Mouse (Mus musculus): Measurements from ENCODE around the gene Ssc4d. TPM values are rescaled to one million over a fixed set of nuclear protein-coding genes. Genes with fewer than 3 reads are reported as not detected.

The Ssc4d gene
- total and polyA plus RNA-seq, 2 experiments from 2014 or later: 4.0 to 7.0 TPM

- Histone ChIP-seq H3K4me1 (ENCODE audit: insufficient read depth) (0 out of 2 replicates have a peak, but pooled peaks cover 6% of the 10 kb centered on the region), H3K27me3 (ENCODE audit: insufficient read depth, low read length) (no peaks in the 10 kb centered on the region), H3K9ac (peak overlapping the region; percentile 81; the same call in 1 of the 2 replicates), H3K4me2 (ENCODE audit: low read depth) (no peak overlapping the region), H3K4me3 (ENCODE audit: low read depth, low read length) (peak overlapping the region; percentile 77; the same call in 1 of the 2 replicates), H3K27ac (ENCODE audit: low read depth, low read length) (no peak overlapping the region), H3K36me3 (ENCODE audit: insufficient read depth) (peaks cover 25% of the 10 kb centered on the region), H3K9me3 (ENCODE audit: low read length) (no peaks in the 10 kb centered on the region)
- DNase-seq (no peak), ATAC-seq (no peak)
- 59% methylated on average over 8 of the region's 8 CpGs for WGBS
- TF ChIP-seq CTCF (IDR thresholded peaks at IDR 0.05; ENCODE audit: low read depth): no peak
Observed at GRCm38 (mm10) chr5:135994335-135994724, 20.0 kb upstream of the Ssc4d start.

- WGBS: 65% methylated on average over 5 of the region's 5 CpGs
- Histone ChIP-seq H3K36me3 (ENCODE audit: insufficient read depth) (peaks cover 17% of the 10 kb centered on the region), H3K4me3 (ENCODE audit: low read depth, low read length) (no peak overlapping the region), H3K9me3 (ENCODE audit: low read length) (no peaks in the 10 kb centered on the region), H3K27ac (ENCODE audit: low read depth, low read length) (no peak overlapping the region), H3K4me2 (ENCODE audit: low read depth) (no peak overlapping the region), H3K9ac (no peak overlapping the region), H3K4me1 (ENCODE audit: insufficient read depth) (0 out of 2 replicates have a peak, but pooled peaks cover 6% of the 10 kb centered on the region), H3K27me3 (ENCODE audit: insufficient read depth, low read length) (no peaks in the 10 kb centered on the region)
- ATAC-seq: no peak
- no peak for TF ChIP-seq CTCF (IDR thresholded peaks at IDR 0.05; ENCODE audit: low read depth)
- DNase-seq: no peak
Observed at GRCm38 (mm10) chr5:135993381-135993965, 19.1 kb upstream of the Ssc4d start.

DNA sequence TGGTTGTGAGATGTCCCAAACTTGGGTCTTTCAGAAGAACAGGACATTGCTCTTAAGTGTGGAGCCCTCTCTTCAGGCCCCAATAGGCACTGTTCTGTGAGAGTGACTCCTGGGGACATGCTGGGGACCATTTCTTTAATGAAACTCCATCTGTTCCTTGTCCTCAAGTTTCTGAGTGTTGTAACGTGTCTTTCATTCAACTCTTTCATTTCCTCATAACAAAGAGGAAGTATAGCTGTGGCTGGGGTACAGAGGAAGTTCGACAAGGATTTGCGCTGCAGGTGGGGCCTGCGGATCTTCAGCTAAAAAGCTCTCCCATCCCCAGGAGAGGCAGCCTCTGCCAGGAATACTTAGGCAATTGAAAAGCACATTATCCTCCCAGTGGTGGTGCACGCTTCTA is 16.3 kb upstream of the Ssc4d start:
- Histone ChIP-seq H3K27me3 (ENCODE audit: insufficient read depth, low read length) (no peaks in the 10 kb centered on the region), H3K9me3 (ENCODE audit: low read length) (no peaks in the 10 kb centered on the region), H3K36me3 (ENCODE audit: insufficient read depth) (no peaks in the 10 kb centered on the region), H3K4me2 (ENCODE audit: low read depth) (no peak overlapping the region), H3K4me1 (ENCODE audit: insufficient read depth) (0 out of 2 replicates have a peak, but pooled peaks cover 3% of the 10 kb centered on the region), H3K4me3 (ENCODE audit: low read depth, low read length) (no peak overlapping the region), H3K9ac (no peak overlapping the region), H3K27ac (ENCODE audit: low read depth, low read length) (no peak overlapping the region)
- TF ChIP-seq CTCF (IDR thresholded peaks at IDR 0.05; ENCODE audit: low read depth): no peak
- ATAC-seq (no peak), DNase-seq (no peak)
- 67% methylated on average over 5 of the region's 5 CpGs for WGBS

DNA sequence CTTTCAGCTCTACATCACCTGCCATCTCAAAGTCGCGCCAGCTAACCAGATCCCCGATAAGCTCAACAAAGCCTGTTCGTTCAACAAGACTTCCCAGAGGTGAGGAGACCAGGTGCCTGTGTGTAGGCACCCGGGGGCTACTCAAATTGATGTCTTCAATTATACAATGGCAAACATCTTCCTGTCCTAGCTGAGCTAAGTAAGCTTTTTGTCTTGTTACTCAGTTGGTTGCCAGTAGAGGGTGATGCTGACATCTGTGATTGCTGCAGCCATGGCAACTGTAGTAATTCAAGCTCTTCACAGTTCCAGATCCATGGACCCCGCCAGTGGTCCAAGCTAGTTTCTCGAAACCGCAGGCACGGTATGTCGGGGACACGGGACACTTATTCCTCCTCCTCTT is 12.9 kb upstream of the Ssc4d start:
- TF ChIP-seq CTCF (IDR thresholded peaks at IDR 0.05; ENCODE audit: low read depth): peak; percentile 60
- 57% methylated on average over 11 of the region's 11 CpGs for WGBS
- no peaks in the 10 kb centered on the region for H3K36me3 ChIP-seq (ENCODE audit: insufficient read depth)
- H3K9me3 ChIP-seq (ENCODE audit: low read length): no peaks in the 10 kb centered on the region
- ATAC-seq (peak; percentile 51; the same call in 1 of the 2 replicates), DNase-seq (peak; percentile 61)
- no peaks in the 10 kb centered on the region for H3K27me3 ChIP-seq (ENCODE audit: insufficient read depth, low read length)
- no peak overlapping the region for H3K27ac ChIP-seq (ENCODE audit: low read depth, low read length)
- H3K4me2 ChIP-seq (ENCODE audit: low read depth): no peak overlapping the region
- H3K4me1 ChIP-seq (ENCODE audit: insufficient read depth): no peaks in the 10 kb centered on the region
- no peak overlapping the region for H3K9ac ChIP-seq
- H3K4me3 ChIP-seq (ENCODE audit: low read depth, low read length): no peak overlapping the region

DNA sequence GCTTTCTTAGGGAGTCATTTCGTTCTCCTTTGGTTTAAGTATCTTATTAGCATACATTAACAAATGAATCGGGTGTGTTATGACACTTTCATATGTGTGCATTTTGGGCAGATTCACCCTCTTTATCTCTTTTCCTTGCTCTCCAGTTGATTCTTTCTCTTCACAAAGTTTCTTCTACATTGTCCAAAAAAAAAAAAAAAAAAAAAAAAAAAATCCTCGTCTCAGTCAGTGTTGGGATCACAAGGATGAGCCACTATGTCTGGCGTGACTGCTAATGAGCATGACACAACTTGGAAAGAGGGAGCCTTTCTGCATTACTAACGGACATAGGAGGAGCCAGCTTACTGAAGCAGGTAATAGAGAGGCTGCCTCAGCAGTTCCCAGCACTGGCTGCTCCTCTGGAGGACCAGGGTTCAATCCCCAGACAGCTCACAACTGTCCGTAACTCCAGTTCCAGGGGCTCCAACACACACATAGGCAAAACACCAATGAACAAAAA is 10.3 kb upstream of the Ssc4d start:
- Histone ChIP-seq H3K9ac (no peak overlapping the region), H3K4me1 (ENCODE audit: insufficient read depth) (no peaks in the 10 kb centered on the region), H3K27me3 (ENCODE audit: insufficient read depth, low read length) (no peaks in the 10 kb centered on the region), H3K27ac (ENCODE audit: low read depth, low read length) (no peak overlapping the region), H3K36me3 (ENCODE audit: insufficient read depth) (no peaks in the 10 kb centered on the region), H3K9me3 (ENCODE audit: low read length) (no peaks in the 10 kb centered on the region), H3K4me3 (ENCODE audit: low read depth, low read length) (no peak overlapping the region), H3K4me2 (ENCODE audit: low read depth) (no peak overlapping the region)
- WGBS: 53% methylated on average over 6 of the region's 6 CpGs
- TF ChIP-seq CTCF (IDR thresholded peaks at IDR 0.05; ENCODE audit: low read depth): no peak
- no peak for ATAC-seq
- no peak for DNase-seq

- peak; percentile 69 for DNase-seq
- Histone ChIP-seq H3K4me1 (ENCODE audit: insufficient read depth) (no peaks in the 10 kb centered on the region), H3K27ac (ENCODE audit: low read depth, low read length) (no peak overlapping the region), H3K9me3 (ENCODE audit: low read length) (no peaks in the 10 kb centered on the region), H3K36me3 (ENCODE audit: insufficient read depth) (no peaks in the 10 kb centered on the region), H3K4me3 (ENCODE audit: low read depth, low read length) (no peak overlapping the region), H3K27me3 (ENCODE audit: insufficient read depth, low read length) (no peaks in the 10 kb centered on the region), H3K9ac (no peak overlapping the region), H3K4me2 (ENCODE audit: low read depth) (no peak overlapping the region)
- 34% methylated on average over 6 of the region's 6 CpGs for WGBS
- peak; percentile 75 for TF ChIP-seq CTCF (IDR thresholded peaks at IDR 0.05; ENCODE audit: low read depth)
- ATAC-seq: no peak
Observed at GRCm38 (mm10) chr5:135982398-135982797, 8.1 kb upstream of the Ssc4d start.

DNA sequence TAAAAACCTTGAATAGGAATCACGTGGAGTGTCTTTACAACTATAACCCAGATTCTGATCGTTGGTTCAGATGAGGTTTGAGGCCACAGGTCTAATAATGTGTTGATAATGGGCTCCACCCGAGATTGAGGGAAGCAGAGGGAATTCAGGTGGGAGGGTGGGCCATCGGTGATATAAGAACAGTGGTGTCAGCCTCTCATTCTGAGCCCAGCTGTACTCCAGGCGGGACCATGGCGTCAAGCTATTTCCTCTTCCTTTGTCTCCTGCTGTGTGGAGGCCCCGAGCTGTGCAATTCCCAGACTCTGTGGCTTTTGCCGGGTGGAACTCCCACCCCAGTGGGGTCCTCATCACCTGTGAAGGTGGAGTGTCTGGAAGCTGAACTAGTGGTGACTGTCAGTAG is 5.6 kb upstream of the Ssc4d start, which contains the start of gene Zp3:
TSS of gene Zp3 (plus strand) at position 196 of the 400 bp plus-strand sequence.
- Histone ChIP-seq H3K27me3 (ENCODE audit: insufficient read depth, low read length) (no peaks in the 10 kb centered on the region), H3K4me3 (ENCODE audit: low read depth, low read length) (no peak within 1 kb of the TSS), H3K9me3 (ENCODE audit: low read length) (no peaks in the 10 kb centered on the region), H3K27ac (ENCODE audit: low read depth, low read length) (no peak within 1 kb of the TSS), H3K4me1 (ENCODE audit: insufficient read depth) (no peaks in the 10 kb centered on the region), H3K36me3 (ENCODE audit: insufficient read depth) (no peaks in the 10 kb centered on the region), H3K9ac (no peak within 1 kb of the TSS), H3K4me2 (ENCODE audit: low read depth) (no peak within 1 kb of the TSS)
- no peak for TF ChIP-seq CTCF (IDR thresholded peaks at IDR 0.05; ENCODE audit: low read depth)
- ATAC-seq: no peak
- DNase-seq: no peak
- 77% methylated on average over 8 of the region's 8 CpGs for WGBS
